Mouse (Mus musculus): ENCODE data around the gene Ablim2. TPM values are rescaled to one million over a fixed set of nuclear protein-coding genes. Genes with fewer than 3 reads are reported as not detected.

Gene Ablim2
- polyA plus RNA-seq, 1 experiment from 2014 or later: 0.45 TPM

DNA sequence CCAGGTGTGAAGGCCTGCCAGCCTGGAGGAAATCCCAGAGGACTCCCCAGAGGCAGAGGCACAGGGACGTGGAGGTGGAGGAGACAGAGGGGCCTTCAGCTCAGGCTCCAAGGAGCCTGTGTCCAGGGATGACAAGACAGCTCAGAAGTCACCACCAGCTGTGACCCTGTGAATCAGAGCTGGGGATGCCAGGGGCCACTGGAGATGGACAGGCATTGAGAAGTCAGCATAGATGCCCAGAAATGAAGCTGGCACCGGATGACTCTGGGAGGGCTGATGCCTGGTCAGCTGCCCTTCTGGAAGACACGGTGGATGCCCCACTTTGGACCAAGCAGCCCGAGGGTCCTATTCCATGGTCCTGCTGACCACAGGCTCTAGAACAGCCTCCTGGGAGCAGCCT lies 36.3 kb downstream of the Ablim2 start:
- H3K9me3 ChIP-seq (ENCODE audit: low read length): no peaks in the 10 kb centered on the region
- H3K27ac ChIP-seq (ENCODE audit: low read depth): no peak overlapping the region
- H3K4me2 ChIP-seq (ENCODE audit: low read depth, low read length): no peak overlapping the region
- no peak for DNase-seq
- no peak for ATAC-seq
- H3K9ac ChIP-seq (replicated peaks): no peak overlapping the region
- no peaks in the 10 kb centered on the region for H3K36me3 ChIP-seq (replicated peaks; ENCODE audit: insufficient read depth, low read length)
- WGBS (ENCODE audit: insufficient replicate concordance): 69% methylated on average over 4 of the region's 4 CpGs
- H3K4me3 ChIP-seq (ENCODE audit: low read depth, low read length): no peak overlapping the region
- H3K27me3 ChIP-seq (ENCODE audit: insufficient read depth, low read length): no peaks in the 10 kb centered on the region
- no peak for TF ChIP-seq CTCF (IDR thresholded peaks at IDR 0.05; ENCODE audit: low read depth)
- no peak for TF ChIP-seq EP300 (IDR thresholded peaks at IDR 0.05; ENCODE audit: low read depth)
- no peaks in the 10 kb centered on the region for H3K4me1 ChIP-seq (ENCODE audit: insufficient read depth)

DNA sequence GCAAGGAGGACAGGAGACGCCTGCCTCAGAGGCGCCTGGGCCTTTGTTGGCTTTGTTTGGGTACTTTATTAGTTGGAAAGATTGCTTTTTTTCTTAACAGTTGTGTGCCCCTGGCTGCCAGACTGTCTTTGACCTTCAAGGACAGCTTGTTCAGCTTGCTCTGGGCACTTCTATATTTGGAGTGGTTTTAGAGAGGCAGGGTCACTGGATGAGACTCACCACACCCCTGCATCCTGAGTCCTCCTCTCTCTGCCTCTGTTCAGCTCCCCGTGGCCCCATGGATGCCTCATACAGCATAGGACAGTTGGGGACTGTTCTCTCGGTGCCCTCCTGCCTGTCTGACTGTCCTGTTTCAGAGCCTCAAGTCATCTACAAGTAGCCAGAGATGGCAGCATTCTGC lies 37.3 kb downstream of the Ablim2 start:
- H3K4me1 ChIP-seq (ENCODE audit: insufficient read depth): no peaks in the 10 kb centered on the region
- H3K9me3 ChIP-seq (ENCODE audit: low read length): no peaks in the 10 kb centered on the region
- no peak overlapping the region for H3K4me3 ChIP-seq (ENCODE audit: low read depth, low read length)
- TF ChIP-seq CTCF (IDR thresholded peaks at IDR 0.05; ENCODE audit: low read depth) (no peak), EP300 (IDR thresholded peaks at IDR 0.05; ENCODE audit: low read depth) (no peak)
- no peak for ATAC-seq
- H3K9ac ChIP-seq (replicated peaks): no peak overlapping the region
- H3K36me3 ChIP-seq (replicated peaks; ENCODE audit: insufficient read depth, low read length): no peaks in the 10 kb centered on the region
- WGBS (ENCODE audit: insufficient replicate concordance): 75% methylated on average over 4 of the region's 4 CpGs
- DNase-seq: no peak
- no peak overlapping the region for H3K4me2 ChIP-seq (ENCODE audit: low read depth, low read length)
- H3K27me3 ChIP-seq (ENCODE audit: insufficient read depth, low read length): no peaks in the 10 kb centered on the region
- H3K27ac ChIP-seq (ENCODE audit: low read depth): no peak overlapping the region

DNA sequence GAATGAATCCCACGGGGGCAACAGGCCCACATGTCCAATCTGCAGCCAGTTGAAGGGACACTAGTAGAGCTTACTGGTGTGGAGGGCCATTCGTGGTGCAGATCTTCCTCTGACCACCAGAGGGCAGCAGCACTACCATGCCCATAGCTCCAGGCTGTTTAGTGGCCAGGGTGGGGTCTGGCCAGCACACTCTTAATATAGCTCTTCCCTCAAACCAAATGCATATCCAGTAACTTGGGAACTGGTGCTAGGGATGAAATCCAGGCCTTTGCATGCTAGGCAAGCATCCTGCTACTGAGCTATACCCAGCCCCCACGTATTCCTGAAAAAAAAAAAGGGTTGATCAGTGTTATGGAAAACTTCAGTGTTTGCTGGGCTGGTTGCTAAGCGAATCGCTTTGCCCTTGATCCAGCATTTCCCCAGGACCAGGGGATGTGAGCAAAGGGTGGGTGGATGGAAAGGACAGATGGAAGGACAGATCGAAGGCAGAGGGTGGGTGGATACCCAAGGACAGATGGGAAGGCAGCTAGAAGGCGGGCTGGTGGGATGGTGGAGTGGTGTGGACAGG lies 37.9 kb downstream of the Ablim2 start:
- no peaks in the 10 kb centered on the region for H3K27me3 ChIP-seq (ENCODE audit: insufficient read depth, low read length)
- no peak overlapping the region for H3K9ac ChIP-seq (replicated peaks)
- TF ChIP-seq CTCF (IDR thresholded peaks at IDR 0.05; ENCODE audit: low read depth): peak; percentile 94
- no peak for TF ChIP-seq EP300 (IDR thresholded peaks at IDR 0.05; ENCODE audit: low read depth)
- WGBS (ENCODE audit: insufficient replicate concordance): 53% methylated on average over 7 of the region's 7 CpGs
- H3K4me1 ChIP-seq (ENCODE audit: insufficient read depth): no peaks in the 10 kb centered on the region
- peak; percentile 58 for DNase-seq
- H3K36me3 ChIP-seq (replicated peaks; ENCODE audit: insufficient read depth, low read length): no peaks in the 10 kb centered on the region
- no peak overlapping the region for H3K4me3 ChIP-seq (ENCODE audit: low read depth, low read length)
- H3K27ac ChIP-seq (ENCODE audit: low read depth): no peak overlapping the region
- no peak for ATAC-seq
- no peak overlapping the region for H3K4me2 ChIP-seq (ENCODE audit: low read depth, low read length)
- H3K9me3 ChIP-seq (ENCODE audit: low read length): no peaks in the 10 kb centered on the region

DNA sequence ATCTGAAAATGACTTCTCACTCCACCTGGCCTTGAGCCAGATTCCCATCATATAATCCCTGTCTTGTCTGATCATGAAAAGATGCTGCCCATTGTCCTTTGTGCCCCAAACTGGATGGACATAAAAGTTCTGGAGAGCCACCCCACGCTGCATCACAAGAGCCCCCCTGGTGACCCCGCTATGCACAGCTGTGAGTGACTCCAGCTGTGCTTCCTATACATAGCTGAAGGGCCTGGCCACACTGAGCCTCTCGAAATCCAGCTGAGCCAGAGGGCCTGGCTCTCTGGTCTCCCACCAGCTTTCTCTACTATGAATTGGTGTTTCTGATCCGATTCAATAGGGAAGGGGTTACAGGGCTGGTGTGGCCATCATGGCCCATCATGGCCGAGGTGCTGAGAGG lies 38.5 kb downstream of the Ablim2 start:
- 66% methylated on average over 5 of the region's 5 CpGs for WGBS (ENCODE audit: insufficient replicate concordance)

DNA sequence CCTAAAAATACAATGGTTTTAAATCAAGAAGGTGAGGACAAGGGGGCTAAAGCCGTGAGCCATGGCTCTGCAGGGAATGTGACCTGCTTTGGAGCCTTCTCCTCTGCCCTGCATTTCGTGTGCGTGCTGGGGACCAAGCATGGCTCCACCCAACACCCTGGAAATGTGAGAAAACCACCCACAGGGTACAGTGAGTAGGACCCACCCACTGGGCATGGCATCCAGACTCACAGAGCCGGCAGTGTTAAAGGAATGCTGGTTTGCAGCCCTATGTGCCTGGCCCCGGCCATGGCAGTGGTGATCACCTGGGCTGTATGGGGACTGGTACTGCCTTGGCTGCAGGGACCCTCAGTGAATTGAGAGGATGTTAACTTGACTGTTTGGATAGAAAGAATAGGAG lies 41.4 kb downstream of the Ablim2 start:
- WGBS (ENCODE audit: insufficient replicate concordance): 34% methylated on average over 5 of the region's 5 CpGs
- Histone ChIP-seq H3K9ac (replicated peaks) (no peak overlapping the region), H3K9me3 (ENCODE audit: low read length) (no peaks in the 10 kb centered on the region), H3K4me1 (ENCODE audit: insufficient read depth) (no peaks in the 10 kb centered on the region), H3K27me3 (ENCODE audit: insufficient read depth, low read length) (no peaks in the 10 kb centered on the region), H3K4me2 (ENCODE audit: low read depth, low read length) (no peak overlapping the region), H3K4me3 (ENCODE audit: low read depth, low read length) (no peak overlapping the region), H3K36me3 (replicated peaks; ENCODE audit: insufficient read depth, low read length) (no peaks in the 10 kb centered on the region), H3K27ac (ENCODE audit: low read depth) (no peak overlapping the region)
- DNase-seq: no peak
- no peak for ATAC-seq
- TF ChIP-seq CTCF (IDR thresholded peaks at IDR 0.05; ENCODE audit: low read depth) (no peak), EP300 (IDR thresholded peaks at IDR 0.05; ENCODE audit: low read depth) (no peak)

More for the DNA sequence above, 38.5 kb downstream of the Ablim2 start:
- H3K9ac ChIP-seq (replicated peaks): no peak overlapping the region
- H3K4me2 ChIP-seq (ENCODE audit: low read depth, low read length): no peak overlapping the region
- no peaks in the 10 kb centered on the region for H3K9me3 ChIP-seq (ENCODE audit: low read length)
- no peaks in the 10 kb centered on the region for H3K27me3 ChIP-seq (ENCODE audit: insufficient read depth, low read length)
- no peak overlapping the region for H3K27ac ChIP-seq (ENCODE audit: low read depth)
- DNase-seq (no peak), ATAC-seq (no peak)
- no peaks in the 10 kb centered on the region for H3K4me1 ChIP-seq (ENCODE audit: insufficient read depth)
- H3K36me3 ChIP-seq (replicated peaks; ENCODE audit: insufficient read depth, low read length): no peaks in the 10 kb centered on the region
- TF ChIP-seq CTCF (IDR thresholded peaks at IDR 0.05; ENCODE audit: low read depth): no peak
- no peak for TF ChIP-seq EP300 (IDR thresholded peaks at IDR 0.05; ENCODE audit: low read depth)
- H3K4me3 ChIP-seq (ENCODE audit: low read depth, low read length): no peak overlapping the region

DNA sequence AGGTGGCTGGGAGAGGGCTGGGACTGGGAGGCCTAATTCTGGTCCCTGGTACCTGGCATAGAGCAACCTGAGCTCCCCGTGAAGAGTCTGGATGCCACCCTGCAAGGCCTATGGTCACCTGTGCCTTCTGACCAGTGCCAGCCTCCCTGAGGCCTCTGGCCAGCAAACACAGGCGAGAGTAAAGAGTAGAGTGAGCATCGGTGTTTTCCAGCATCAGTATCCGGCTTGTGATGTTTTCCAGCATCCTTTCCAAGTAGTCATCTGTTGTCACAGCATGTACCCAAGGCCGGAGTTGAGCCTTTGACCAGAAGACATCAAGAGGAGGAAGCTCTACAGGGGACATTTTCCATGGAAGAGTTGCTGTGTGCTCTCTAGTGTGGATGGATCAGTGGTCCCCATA lies 45.7 kb downstream of the Ablim2 start:
- TF ChIP-seq CTCF (IDR thresholded peaks at IDR 0.05; ENCODE audit: low read depth) (no peak), EP300 (IDR thresholded peaks at IDR 0.05; ENCODE audit: low read depth) (no peak)
- H3K4me3 ChIP-seq (ENCODE audit: low read depth, low read length): no peak overlapping the region
- DNase-seq (no peak), ATAC-seq (no peak)
- WGBS (ENCODE audit: insufficient replicate concordance): 63% methylated on average over 5 of the region's 5 CpGs
- H3K4me2 ChIP-seq (ENCODE audit: low read depth, low read length): no peak overlapping the region
- H3K36me3 ChIP-seq (replicated peaks; ENCODE audit: insufficient read depth, low read length): no peaks in the 10 kb centered on the region
- H3K27ac ChIP-seq (ENCODE audit: low read depth): no peak overlapping the region
- no peak overlapping the region for H3K9ac ChIP-seq (replicated peaks)
- H3K4me1 ChIP-seq (ENCODE audit: insufficient read depth): no peaks in the 10 kb centered on the region
- no peaks in the 10 kb centered on the region for H3K27me3 ChIP-seq (ENCODE audit: insufficient read depth, low read length)
- no peaks in the 10 kb centered on the region for H3K9me3 ChIP-seq (ENCODE audit: low read length)

DNA sequence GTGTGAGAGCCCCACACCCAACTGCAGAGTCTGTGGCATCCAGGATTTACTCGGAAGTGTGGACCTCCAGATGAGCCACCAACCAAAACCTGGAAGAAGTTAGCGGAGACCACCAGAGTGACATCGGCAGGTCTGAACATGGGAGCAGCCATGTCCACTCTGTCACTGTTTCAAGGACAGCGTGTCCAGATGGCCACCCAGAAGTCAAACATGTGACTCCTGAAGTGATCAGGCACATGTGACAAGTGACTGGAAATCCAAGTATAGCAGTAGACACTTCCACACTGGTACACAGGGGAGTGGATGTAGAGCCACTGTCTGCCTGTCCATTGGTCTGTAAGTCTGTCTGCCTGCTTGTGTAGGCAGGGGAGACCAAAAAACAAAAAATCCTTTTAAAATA lies 47.0 kb downstream of the Ablim2 start:
- no peaks in the 10 kb centered on the region for H3K36me3 ChIP-seq (replicated peaks; ENCODE audit: insufficient read depth, low read length)
- no peaks in the 10 kb centered on the region for H3K4me1 ChIP-seq (ENCODE audit: insufficient read depth)
- H3K9ac ChIP-seq (replicated peaks): no peak overlapping the region
- no peak overlapping the region for H3K4me2 ChIP-seq (ENCODE audit: low read depth, low read length)
- H3K9me3 ChIP-seq (ENCODE audit: low read length): no peaks in the 10 kb centered on the region
- DNase-seq (no peak), ATAC-seq (no peak)
- TF ChIP-seq CTCF (IDR thresholded peaks at IDR 0.05; ENCODE audit: low read depth) (no peak), EP300 (IDR thresholded peaks at IDR 0.05; ENCODE audit: low read depth) (no peak)
- H3K4me3 ChIP-seq (ENCODE audit: low read depth, low read length): no peak overlapping the region
- no peak overlapping the region for H3K27ac ChIP-seq (ENCODE audit: low read depth)
- WGBS (ENCODE audit: insufficient replicate concordance): 72% methylated on average over 4 of the region's 4 CpGs
- no peaks in the 10 kb centered on the region for H3K27me3 ChIP-seq (ENCODE audit: insufficient read depth, low read length)
